Comparison of ENCODE assay signal across 8 mouse cellular contexts in the genomic region with DNA sequence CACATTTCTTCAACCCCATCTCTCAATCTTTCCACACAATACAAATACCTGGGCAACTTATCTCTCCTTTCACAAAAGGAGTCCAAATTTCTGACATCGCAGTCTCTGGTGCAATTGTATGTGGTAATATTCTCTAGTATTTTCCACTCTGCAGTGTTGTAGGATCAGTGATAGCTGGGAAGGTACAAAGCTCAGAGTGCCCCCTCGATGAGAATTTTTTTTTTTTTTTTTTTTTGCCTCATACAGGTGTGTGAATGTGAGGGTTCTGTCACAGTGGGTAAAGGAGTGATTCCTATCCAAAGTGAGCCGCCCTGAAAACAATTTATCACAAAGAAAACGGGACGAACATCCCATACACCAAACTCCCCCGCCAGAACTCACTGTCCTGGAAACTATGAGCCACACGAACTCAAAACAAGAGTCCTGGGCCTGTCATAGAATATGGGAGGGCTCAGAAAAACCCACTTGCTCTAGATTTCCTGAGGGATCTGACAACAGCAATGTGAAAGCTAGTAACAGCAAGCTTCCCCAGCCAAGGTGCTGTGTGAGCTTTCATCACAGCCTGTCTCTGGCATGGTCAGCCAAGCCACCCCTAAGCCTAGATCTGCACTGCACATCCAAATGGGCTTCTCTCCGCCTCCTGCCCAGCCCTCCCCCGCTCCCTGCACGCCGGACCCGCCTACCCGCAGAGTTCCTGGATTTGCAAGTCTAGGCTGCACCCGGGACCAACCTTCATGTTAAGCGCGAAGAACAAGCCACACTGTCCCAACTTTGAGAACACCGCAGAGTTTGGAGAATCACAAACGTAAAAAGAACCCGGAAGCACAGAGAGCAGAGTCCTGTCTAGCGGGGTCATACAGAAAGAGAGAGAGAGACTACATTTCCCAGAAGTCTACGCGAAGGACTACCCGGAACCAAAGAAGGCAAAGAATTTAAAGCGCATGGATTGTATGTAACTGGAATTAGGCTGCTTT. TPM values are rescaled to one million over a fixed set of nuclear protein-coding genes. Genes with fewer than 3 reads are reported as not detected.
DNase-seq lines count a peak whose midpoint lies in the region; ATAC-seq and TF ChIP-seq lines count a peak whose summit lies in the region.

A gene (minus strand): TSS at position 896 of the 974 bp plus-strand sequence.

- no peaks in the 10 kb centered on the region for H3K27me3 ChIP-seq in lung, embryonic 15.5 days
- no peaks in the 10 kb centered on the region for H3K27me3 ChIP-seq in thymus, adult 2 months (ENCODE audit: control insufficient read depth, insufficient read depth, low read length)

- peak within 1 kb of the TSS; percentile 51 for H3K9ac ChIP-seq in lung, embryonic 15.5 days

- peak; percentile 72 for DNase-seq in MN1 (ENCODE audit: low spot score)
- DNase-seq in cerebellum, adult 9-10 months, result peak; percentile 76
- peak; percentile 40 for DNase-seq in forelimb bud, embryonic 11.5 days (ENCODE audit: low read depth, low spot score)
- DNase-seq in layer of hippocampus, adult 9-10 months (ENCODE audit: low spot score), result peak; percentile 50
- peak; percentile 49 for DNase-seq in ovary, adult 18-20 months (ENCODE audit: low spot score)
- DNase-seq in thymus, adult 2 months, result peak; percentile 62

- 5% methylated on average over 24 of the region's 24 CpGs for WGBS in lung, embryonic 15.5 days
- whole genome bisulfite sequencing in thymus, adult 2 months, result 7% methylated on average over 24 of the region's 24 CpGs

- H3K27ac ChIP-seq in lung, embryonic 15.5 days, result peak within 1 kb of the TSS; percentile 87
- peak within 1 kb of the TSS; percentile 28; the same call in 1 of the 2 replicates for H3K27ac ChIP-seq in thymus, adult 2 months (ENCODE audit: control insufficient read depth, insufficient read depth, low read length)

- H3K4me2 ChIP-seq in lung, embryonic 15.5 days, result peak within 1 kb of the TSS; percentile 70

- TF ChIP-seq POLR2A in thymus, adult 2 months (IDR thresholded peaks at IDR 0.05; ENCODE audit: control insufficient read depth, extremely low read depth, insufficient read depth, low read length, poor library complexity), result no peak

- H3K4me3 ChIP-seq in lung, embryonic 15.5 days, result peak within 1 kb of the TSS; percentile 69
- H3K4me3 ChIP-seq in thymus, adult 2 months (ENCODE audit: control insufficient read depth, insufficient read depth, low read length), result peak within 1 kb of the TSS; percentile 96

- 0 out of 2 replicates have a peak, but pooled peaks cover 3% of the 10 kb centered on the region for H3K4me1 ChIP-seq in lung, embryonic 15.5 days
- H3K4me1 ChIP-seq in thymus, adult 2 months (replicated peaks; ENCODE audit: control insufficient read depth, insufficient read depth, low read length), result no peaks in the 10 kb centered on the region

- peak; percentile 97 to 98 for ATAC-seq in hematopoietic stem cell, adult 5-6 weeks (replicated peaks in 1 of 2; ENCODE audit: insufficient read depth in 1 of 2, low FRiP score in 2 of 2, low TSS enrichment in 1 of 2, low read depth in 1 of 2, poor library complexity in 2 of 2, severe bottlenecking in 2 of 2)
- ATAC-seq in lung, embryonic 15.5 days (ENCODE audit: borderline replicate concordance, extremely low read depth, low FRiP score, low TSS enrichment), result peak; percentile 93

- H3K36me3 ChIP-seq in lung, embryonic 15.5 days, result peaks cover 9% of the 10 kb centered on the region; the same call in 1 of the 2 replicates
- H3K36me3 ChIP-seq in thymus, adult 2 months (ENCODE audit: control insufficient read depth, insufficient read depth, low read length), result no peaks in the 10 kb centered on the region; the same call in 1 of the 2 replicates

- no peaks in the 10 kb centered on the region for H3K9me3 ChIP-seq in lung, embryonic 15.5 days

- TF ChIP-seq CTCF in thymus, adult 2 months (IDR thresholded peaks at IDR 0.05; ENCODE audit: borderline replicate concordance, control insufficient read depth, extremely low read depth, insufficient read depth, low read length, poor library complexity), result no peak

RNA-seq across cellular contexts. Expression of the gene that starts here (rescaled TPM):
- total RNA-seq in hematopoietic stem cell, adult 5-6 weeks (2017), result 8.0 and 13.4 TPM in 2 replicates
- polyA plus RNA-seq in lung, embryonic 15.5 days (2015; fragmentation: Nextera tagmentation; extraction: Ambion mirVana), result 5.6 and 6.4 TPM in 2 replicates
- 0.83 and 0.96 TPM in 2 replicates for polyA plus RNA-seq in thymus, adult 2 months (2012; rRNA removed)

Comparison
In these comparisons a context has a peak if more than half of its experiments do, and no peak if none do; other contexts are left out.
1. Peak in every context shown above with its lines: DNase-seq, ATAC-seq, H3K4me3 ChIP-seq and H3K27ac ChIP-seq.
2. Peak in DNase-seq, H3K4me3 ChIP-seq and H3K27ac ChIP-seq in thymus, adult 2 months; RNA of the gene not detected or under 1 TPM.